Mouse (Mus musculus) embryo, embryonic 10.5 days (tissue): ENCODE data around the gene Get4.

Experiments used
- DNase-seq: peaks from one replicate; pipeline ENCODE4 v3.0.0-alpha.2; 2015; ENCODE audit warnings: low spot score

Get4 gene

GRCm38 (mm10) chr5:139252081-139252909 lies at the start of gene Get4:
Get4 (plus strand) TSS chr5:139252324.
- peak; percentile 100 for DNase-seq

DNA sequence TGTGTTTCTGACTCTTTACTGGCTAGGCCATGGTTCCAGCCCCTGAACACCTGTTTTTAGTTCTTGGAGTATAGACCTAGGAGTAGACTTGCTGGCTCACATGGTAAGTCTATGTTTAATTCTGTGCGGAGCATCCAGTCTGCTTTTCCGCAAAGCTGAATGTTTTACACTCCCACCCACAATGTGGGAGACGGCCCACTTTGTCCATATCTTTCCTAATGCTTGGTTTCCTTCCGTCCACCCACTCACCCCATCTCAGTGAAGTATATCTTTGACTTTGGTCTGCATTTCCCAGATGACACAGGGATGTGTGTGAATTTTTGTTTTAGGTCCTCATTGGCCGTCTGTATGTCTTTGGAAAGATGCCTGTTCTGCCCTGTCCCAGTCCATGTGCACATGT lies 48.8 kb upstream of the Get4 start:
- no peak for DNase-seq

DNA sequence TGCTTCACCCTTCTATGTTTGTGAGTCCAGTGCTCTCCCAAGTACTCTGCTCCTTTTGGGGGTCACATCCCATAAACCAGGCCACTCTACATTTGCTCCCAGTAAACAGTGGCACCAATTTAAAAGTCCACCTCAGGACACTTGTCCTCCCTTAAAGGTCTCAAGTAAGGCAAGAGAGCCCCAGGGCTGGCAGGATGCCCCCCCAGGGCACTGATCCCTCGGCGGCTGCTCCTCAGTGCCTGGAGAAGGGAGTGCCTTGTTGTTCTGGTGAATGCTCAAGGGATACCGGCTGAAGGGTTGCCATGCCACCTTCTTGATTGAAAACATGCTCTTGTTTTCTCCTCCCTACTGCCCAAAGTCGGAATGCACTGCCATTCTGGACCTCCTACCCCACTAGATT lies 46.0 kb upstream of the Get4 start:
- no peak for DNase-seq

- no peak for DNase-seq
These were observed 45.6 kb upstream of the Get4 start for GRCm38 (mm10) chr5:139206525-139206924.

- DNase-seq: no peak
These were observed 43.9 kb upstream of the Get4 start for GRCm38 (mm10) chr5:139208183-139208582.

- DNase-seq: no peak
These were observed 43.0 kb upstream of the Get4 start for GRCm38 (mm10) chr5:139208871-139209684.

DNA sequence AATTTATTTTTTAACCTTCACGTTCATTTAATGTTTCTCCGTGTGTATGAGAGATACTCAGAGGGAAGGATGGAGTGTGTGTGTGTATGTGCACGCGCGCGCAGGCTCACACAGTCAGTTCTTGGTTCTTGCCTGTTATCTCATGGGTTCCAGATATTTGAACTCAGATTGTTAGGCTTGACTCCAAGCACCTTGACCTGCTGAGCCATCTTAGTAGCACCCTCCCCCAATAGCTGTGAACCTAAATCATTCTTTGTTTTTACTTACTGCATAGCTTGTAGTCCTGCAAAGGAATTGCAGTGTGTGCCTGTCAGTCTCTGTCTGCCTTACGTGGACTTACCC lies 42.5 kb upstream of the Get4 start:
- no peak for DNase-seq

DNA sequence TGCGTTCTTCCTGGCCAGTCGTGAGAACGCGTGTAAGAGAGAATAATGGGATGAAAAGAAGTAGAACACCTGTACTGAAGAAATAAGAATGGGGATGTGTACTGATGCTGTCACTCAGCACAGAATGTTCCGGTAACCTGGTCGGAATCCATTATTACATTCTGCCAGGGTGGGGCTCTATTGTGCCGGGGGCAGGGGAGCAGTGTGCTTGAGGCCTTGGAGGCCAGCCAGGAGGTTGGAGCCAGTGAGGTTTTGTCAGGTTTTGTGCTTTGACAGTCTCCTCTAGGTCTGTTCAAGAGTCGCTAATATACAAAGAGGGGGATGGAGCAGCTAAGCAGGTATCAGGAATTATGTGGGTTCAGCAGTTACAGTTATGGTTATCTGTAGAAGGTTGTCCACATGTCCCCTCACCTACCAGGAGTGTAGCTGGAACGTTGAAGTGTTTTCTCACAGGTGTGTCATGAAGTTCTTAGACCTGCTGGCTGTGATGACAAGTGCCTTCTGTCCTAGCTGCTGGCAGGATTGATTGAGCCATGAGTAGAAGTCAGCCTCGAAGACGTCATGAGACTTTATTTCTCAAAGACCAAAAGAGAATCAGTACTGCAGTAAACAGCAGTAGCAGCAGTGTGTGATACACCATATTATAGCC lies 40.3 kb upstream of the Get4 start:
- no peak for DNase-seq

GRCm38 (mm10) chr5:139214298-139214697 lies 37.8 kb upstream of the Get4 start:
- DNase-seq: no peak

DNA sequence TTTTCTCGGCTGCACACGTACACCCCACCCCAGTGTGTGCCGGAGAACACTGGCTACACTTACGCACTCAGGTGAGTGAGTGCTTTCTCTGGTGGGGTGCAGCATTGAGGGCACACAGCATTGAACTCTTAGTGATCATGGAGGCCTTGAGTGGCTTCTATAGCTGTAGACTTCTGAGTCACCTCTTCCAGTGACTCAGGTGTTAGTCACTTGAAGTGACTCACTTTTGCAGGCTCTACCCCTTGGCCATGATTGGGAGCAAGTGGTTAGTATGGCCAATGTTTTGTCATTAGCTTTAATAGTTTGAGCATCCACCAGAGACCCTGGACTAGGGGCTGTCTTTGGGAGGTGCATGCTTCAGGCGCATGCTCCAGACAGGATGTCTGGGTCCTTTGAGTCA lies 36.9 kb upstream of the Get4 start:
- DNase-seq: no peak

GRCm38 (mm10) chr5:139216121-139216520 lies 36.0 kb upstream of the Get4 start:
- no peak for DNase-seq

- no peak for DNase-seq
These were observed 35.4 kb upstream of the Get4 start for GRCm38 (mm10) chr5:139216774-139217173.

- DNase-seq: no peak
These were observed 32.1 kb upstream of the Get4 start for GRCm38 (mm10) chr5:139220006-139220515.

- DNase-seq: no peak
These were observed 31.5 kb upstream of the Get4 start for GRCm38 (mm10) chr5:139220610-139221009.

- no peak for DNase-seq
These were observed 28.8 kb upstream of the Get4 start for GRCm38 (mm10) chr5:139223331-139223730.

DNA sequence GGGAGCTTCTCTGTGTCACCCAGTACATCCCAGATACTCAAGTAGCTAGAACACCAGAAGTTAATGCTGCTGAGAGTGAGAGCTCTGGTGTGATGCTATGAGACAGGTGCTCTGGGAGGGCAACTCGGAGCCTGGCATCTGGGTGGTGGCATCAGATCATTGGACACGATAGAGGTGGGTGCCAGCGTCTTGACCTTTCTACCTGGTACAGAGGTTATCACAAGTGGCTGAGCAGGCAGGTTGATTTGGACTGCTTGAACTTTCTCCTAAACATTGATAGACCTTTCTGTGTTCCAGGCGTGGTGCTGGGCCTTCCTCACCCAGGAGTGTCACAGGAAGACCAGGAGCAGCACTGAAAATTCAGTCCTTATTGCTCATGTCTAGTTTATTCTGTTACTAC lies 24.9 kb upstream of the Get4 start:
- DNase-seq: no peak

- DNase-seq: no peak
These were observed 24.5 kb upstream of the Get4 start for GRCm38 (mm10) chr5:139227645-139228044.

DNA sequence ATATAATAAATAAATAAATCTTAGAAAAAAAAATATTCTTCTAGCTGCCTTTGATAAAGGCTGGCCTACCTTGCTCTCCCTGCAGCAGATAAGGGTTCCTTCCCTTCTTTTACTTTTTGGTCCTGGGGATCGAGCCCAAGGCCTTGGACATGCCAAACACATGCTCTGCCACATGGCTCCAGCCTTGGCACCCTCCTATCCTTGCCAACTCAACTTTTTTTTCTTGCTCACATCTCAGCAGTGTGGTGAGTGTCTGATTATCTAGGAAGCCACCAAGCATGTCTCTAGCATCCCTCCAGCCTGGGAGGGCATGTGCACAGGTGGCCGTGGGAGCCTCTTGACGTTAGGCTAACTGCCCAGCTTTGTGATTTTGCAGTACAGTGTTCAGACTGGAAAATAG lies 23.8 kb upstream of the Get4 start:
- DNase-seq: no peak

- no peak for DNase-seq
These were observed 22.4 kb upstream of the Get4 start for GRCm38 (mm10) chr5:139229716-139230115.

DNA sequence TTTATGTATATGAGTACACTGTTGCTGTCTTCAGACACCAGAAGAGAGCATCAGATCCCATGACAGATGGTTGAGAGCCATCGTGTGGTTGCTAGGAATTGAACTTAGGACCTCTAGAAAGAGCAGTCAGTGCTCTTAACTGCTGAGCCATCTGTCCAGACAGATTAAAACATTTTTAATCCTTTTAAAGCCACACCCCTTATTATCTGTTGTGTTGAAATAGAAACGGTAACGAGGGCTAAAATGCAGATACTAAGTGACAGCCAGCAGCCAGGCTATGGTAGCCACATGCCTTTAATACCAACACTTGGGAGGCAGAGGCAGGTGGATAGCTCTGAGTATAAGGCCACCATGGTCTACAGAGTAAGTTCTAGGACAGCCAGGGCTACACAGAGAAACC lies 20.0 kb upstream of the Get4 start:
- no peak for DNase-seq

DNA sequence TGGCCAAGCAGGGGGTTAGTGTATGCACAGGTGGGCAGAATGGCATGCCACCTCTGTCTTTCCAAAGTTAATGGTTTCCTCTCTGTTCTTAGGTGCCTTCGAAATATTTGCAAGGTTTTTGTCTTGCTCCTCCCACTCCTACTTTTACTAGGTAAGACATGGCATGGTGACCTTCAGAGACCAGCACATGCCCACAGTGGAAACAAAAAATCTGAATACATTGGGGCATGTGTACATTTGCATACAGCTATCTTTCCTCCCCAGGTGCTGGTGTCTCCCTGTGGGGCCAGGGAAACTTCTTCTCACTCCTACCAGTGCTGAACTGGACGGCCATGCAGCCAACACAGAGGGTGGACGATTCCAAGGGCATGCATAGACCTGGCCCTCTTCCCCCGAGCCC lies 17.7 kb upstream of the Get4 start:
- DNase-seq: no peak

- DNase-seq: no peak
These were observed 14.7 kb upstream of the Get4 start for GRCm38 (mm10) chr5:139237436-139237835.
